Mouse (Mus musculus): ENCODE results near the gene 4930442H23Rik.

GRCm38 (mm10) chr10:81140717-81141454 lies 42.8 kb downstream of the 4930442H23Rik start:
- TF ChIP-seq POLR2A (IDR thresholded peaks at IDR 0.05; ENCODE audit: low read depth, low read length) (no peak), CTCF (IDR thresholded peaks at IDR 0.05; ENCODE audit: borderline replicate concordance, insufficient read depth, low read length) (no peak)
